Mouse (Mus musculus) midbrain, embryonic 14.5 days (tissue): Measurements from ENCODE around the gene Chrm2. TPM values are rescaled to one million over a fixed set of nuclear protein-coding genes. Genes with fewer than 3 reads are reported as not detected.

Experiments used
- ATAC-seq: fragments of 200-750 bp; cut with Nextera tagmentation; 2 replicates; pipeline ENCODE4 v1.8.0; 2017; ENCODE audit warnings: moderate number of reproducible peaks, moderate library complexity; ENCODE audit not compliant: low FRiP score, low TSS enrichment
- DNase-seq: peaks from one replicate; pipeline ENCODE4 v3.0.0-alpha.2; 2015
- H3K27ac ChIP-seq: fragments of 300-500 bp; sonication (generic); replicated peaks from 2 replicates; pipeline ENCODE4 v1.5.1; 2014; ENCODE audit warnings: mild to moderate bottlenecking, low read depth, low read length, moderate library complexity
- H3K27me3 ChIP-seq: fragments of 300-500 bp; sonication (generic); 2 replicates; pipeline ENCODE4 v1.6.1; 2014; ENCODE audit warnings: low read length, control low read depth, mixed read lengths; ENCODE audit not compliant: control insufficient read depth, insufficient read depth
- H3K36me3 ChIP-seq: fragments of 300-500 bp; sonication (generic); 2 replicates; pipeline ENCODE4 v1.6.1; 2014; ENCODE audit warnings: low read length, control low read depth; ENCODE audit not compliant: control insufficient read depth, insufficient read depth
- H3K4me1 ChIP-seq: fragments of 300-500 bp; sonication (generic); 2 replicates; pipeline ENCODE4 v1.6.1; 2014; ENCODE audit warnings: mild to moderate bottlenecking, antibody characterized with exemption, low read length, control low read depth; ENCODE audit not compliant: control insufficient read depth, insufficient read depth
- H3K4me2 ChIP-seq: fragments of 300-500 bp; sonication (generic); 2 replicates; pipeline ENCODE4 v1.6.1; 2014; ENCODE audit warnings: mild to moderate bottlenecking, low read length, moderate library complexity
- H3K4me3 ChIP-seq: fragments of 300-500 bp; sonication (generic); replicated peaks from 2 replicates; pipeline ENCODE4 v1.5.1; 2014; ENCODE audit warnings: low read depth, low read length
- H3K9ac ChIP-seq: fragments of 300-500 bp; sonication (generic); replicated peaks from 2 replicates; pipeline ENCODE4 v1.6.1; 2014; ENCODE audit warnings: mild to moderate bottlenecking, low read length, moderate library complexity
- H3K9me3 ChIP-seq: fragments of 300-500 bp; sonication (generic); 2 replicates; pipeline ENCODE4 v1.6.1; 2016; ENCODE audit warnings: low read length, control low read depth, mixed read lengths; ENCODE audit not compliant: control insufficient read depth
- WGBS: fragments of 180-500 bp; shearing (Covaris S2); extraction: QIAGEN DNeasy Blood & Tissue Kit; methylation state at CpG from one replicate; pipeline ENCODE4 v1.1.7; 2014; 5-methylcytosine and 5-hydroxymethylcytosine counted together
- microRNA counts: library from miRNA; unstranded; fragments of <30 nt; microRNA quantifications from one replicate; lab custom pipeline; 2016
- microRNA-seq: library from miRNA; unstranded; fragments of <30 nt; microRNA quantifications from one replicate; pipeline ENCODE4, GENCODE M21; 2016
- polyA plus RNA-seq: library from polyadenylated mRNA; unstranded; fragments of >200 nt; fragmentation: Nextera tagmentation; extraction: Ambion mirVana; gene quantifications from 2 replicates; pipeline ENCODE4 v1.2.1, GENCODE M21; 2014

Chrm2 gene
- polyA plus RNA-seq, 1 experiment from 2014 or later, result 7.0 TPM

DNA sequence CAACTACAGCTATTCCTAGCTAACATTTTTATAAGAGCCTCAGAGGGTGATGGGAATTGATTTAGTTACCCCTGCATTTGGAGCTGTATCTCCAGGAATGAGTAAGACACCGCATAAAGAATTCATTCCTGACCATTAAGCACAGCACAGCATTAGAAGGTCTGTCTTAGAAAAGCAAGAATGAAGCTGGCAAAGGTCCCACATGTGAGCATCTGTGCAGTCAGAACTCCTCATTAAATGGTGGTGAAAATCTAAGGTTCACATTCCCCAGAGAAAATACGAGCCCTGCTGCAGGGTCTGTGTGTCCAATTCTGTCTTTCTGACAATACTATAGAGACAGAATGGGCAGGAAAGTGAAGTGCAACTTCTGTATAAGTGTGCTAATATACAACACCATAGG, 179.0 kb downstream of the Chrm2 start:
- Histone ChIP-seq H3K27ac (no peak overlapping the region), H3K4me2 (no peak overlapping the region), H3K4me3 (no peak overlapping the region), H3K4me1 (no peaks in the 10 kb centered on the region), H3K36me3 (no peaks in the 10 kb centered on the region), H3K27me3 (no peaks in the 10 kb centered on the region), H3K9me3 (no peaks in the 10 kb centered on the region), H3K9ac (no peak overlapping the region)
- ATAC-seq (no peak), DNase-seq (peak; percentile 38)
- WGBS, result 83% methylated on average over 2 of the region's 2 CpGs

MicroRNA genes within 50 kb of the gene (microRNA counts, 519-probe panel; counts per million panel counts)
- microRNA mmu-miR-490 (lab: Ali Mortazavi, UCI), result not detected

Small RNA genes within 50 kb of the gene (microRNA-seq; reads per million reads assigned to microRNA genes)
- gene Mir490, result 23.7 reads per million, percentile 42 among the genes with 10 or more reads in this experiment
